Mouse (Mus musculus): ENCODE results near the gene Ppp2r3a.

Gene Ppp2r3a

GRCm38 (mm10) chr9:101074332-101075021, 177.1 kb downstream of the Ppp2r3a start:
- DNase-seq (ENCODE audit: low spot score in 2 of 2), result peak; percentile 87 to 93

GRCm38 (mm10) chr9:101073987-101074331, 177.6 kb downstream of the Ppp2r3a start, which contains the start of gene Msl2:
Gene Msl2, plus strand, starts transcription at chr9:101074101.
- DNase-seq (ENCODE audit: low spot score in 2 of 2), result no peak

- peak; percentile 98 to 99 for DNase-seq (ENCODE audit: low spot score in 2 of 2)
These were observed 178.3 kb downstream of the Ppp2r3a start for GRCm38 (mm10) chr9:101073041-101073986.

GRCm38 (mm10) chr9:101072506-101072905, 179.1 kb downstream of the Ppp2r3a start:
- no peak for DNase-seq (ENCODE audit: low spot score in 2 of 2)

- no peak for DNase-seq (ENCODE audit: low spot score in 2 of 2)
These were observed 181.8 kb downstream of the Ppp2r3a start for GRCm38 (mm10) chr9:101069781-101070180.

- DNase-seq (ENCODE audit: low spot score in 2 of 2), result no peak
These were observed 186.5 kb downstream of the Ppp2r3a start for GRCm38 (mm10) chr9:101065076-101065602.

GRCm38 (mm10) chr9:101062253-101062780, 189.3 kb downstream of the Ppp2r3a start:
- no peak for DNase-seq (ENCODE audit: low spot score in 2 of 2)

GRCm38 (mm10) chr9:101061035-101061434, 190.6 kb downstream of the Ppp2r3a start:
- peak in 1 of 2 experiments; percentile 66 for DNase-seq (ENCODE audit: low spot score in 2 of 2)

GRCm38 (mm10) chr9:101057156-101057555, 194.4 kb downstream of the Ppp2r3a start:
- DNase-seq (ENCODE audit: low spot score in 2 of 2), result no peak

Measured in spleen, postnatal 4 days (tissue).